Mouse (Mus musculus) heart, postnatal 0 days (tissue): Measurements from ENCODE around the gene Stab2. TPM values are rescaled to one million over a fixed set of nuclear protein-coding genes. Genes with fewer than 3 reads are reported as not detected.

Experiments used
- ATAC-seq: fragments of 200-750 bp; cut with Nextera tagmentation; 2 replicates; pipeline ENCODE4 v1.8.0; 2017; ENCODE audit warnings: low read depth, moderate number of reproducible peaks, moderate library complexity; ENCODE audit not compliant: insufficient read depth
- DNase-seq: peaks from one replicate; pipeline ENCODE4 v3.0.0-alpha.2; 2016; ENCODE audit warnings: low spot score
- H3K27ac ChIP-seq: fragments of 300-500 bp; sonication (generic); 2 replicates; pipeline ENCODE4 v1.5.1; 2014; ENCODE audit warnings: low read depth, mild to moderate bottlenecking
- H3K27me3 ChIP-seq: fragments of 300-500 bp; sonication (generic); 2 replicates; pipeline ENCODE4 v1.6.1; 2014; ENCODE audit warnings: low read length, mixed read lengths; ENCODE audit not compliant: control insufficient read depth, insufficient read depth
- H3K36me3 ChIP-seq: fragments of 300-500 bp; sonication (generic); replicated peaks from 2 replicates; pipeline ENCODE4 v1.6.1; 2014; ENCODE audit warnings: low read length, mixed read lengths; ENCODE audit not compliant: control insufficient read depth, insufficient read depth
- H3K4me1 ChIP-seq: fragments of 300-500 bp; sonication (generic); 2 replicates; pipeline ENCODE4 v1.6.1; 2014; ENCODE audit warnings: antibody characterized with exemption; ENCODE audit not compliant: control insufficient read depth, insufficient read depth
- H3K4me2 ChIP-seq: fragments of 300-500 bp; sonication (generic); 2 replicates; pipeline ENCODE4 v1.6.1; 2014; ENCODE audit warnings: low read depth, mild to moderate bottlenecking, low read length, moderate library complexity
- H3K4me3 ChIP-seq: fragments of 300-500 bp; sonication (generic); 2 replicates; pipeline ENCODE4 v1.5.1; 2014; ENCODE audit warnings: low read depth, low read length
- H3K9ac ChIP-seq: fragments of 300-500 bp; sonication (generic); replicated peaks from 2 replicates; pipeline ENCODE4 v1.6.1; 2014; ENCODE audit warnings: low read depth, low read length, mixed read lengths
- H3K9me3 ChIP-seq: fragments of 300-500 bp; sonication (generic); replicated peaks from 2 replicates; pipeline ENCODE4 v1.6.1; 2016; ENCODE audit warnings: low read length; ENCODE audit not compliant: control insufficient read depth
- CTCF ChIP-seq: IDR thresholded peaks from 2 replicates; pipeline ENCODE4 v1.5.1; 2016; ENCODE audit warnings: antibody characterized with exemption, control low read depth, low read depth
- EP300 ChIP-seq: IDR thresholded peaks from 2 replicates; pipeline ENCODE4 v1.6.1; 2016; ENCODE audit warnings: antibody characterized with exemption, low read depth
- WGBS: fragments of 180-500 bp; shearing (Covaris S2); extraction: QIAGEN DNeasy Blood & Tissue Kit; methylation state at CpG from one replicate; pipeline ENCODE4 v1.1.7; 2014; 5-methylcytosine and 5-hydroxymethylcytosine counted together
- polyA plus RNA-seq: library from polyadenylated mRNA; unstranded; fragments of >200 nt; fragmentation: Nextera tagmentation; extraction: Ambion mirVana; gene quantifications from 2 replicates; pipeline ENCODE4 v1.2.1, GENCODE M21; 2015
- total RNA-seq: library from RNA; depleted of rRNA; stranded (reverse); fragments of >200 nt; gene quantifications from 2 replicates; pipeline ENCODE4 v1.2.3, GENCODE M21; 2014; ENCODE audit warnings: low replicate concordance

Stab2 gene
- total and polyA plus RNA-seq, 2 experiments from 2014 or later: 0.22 to 3.9 TPM

DNA sequence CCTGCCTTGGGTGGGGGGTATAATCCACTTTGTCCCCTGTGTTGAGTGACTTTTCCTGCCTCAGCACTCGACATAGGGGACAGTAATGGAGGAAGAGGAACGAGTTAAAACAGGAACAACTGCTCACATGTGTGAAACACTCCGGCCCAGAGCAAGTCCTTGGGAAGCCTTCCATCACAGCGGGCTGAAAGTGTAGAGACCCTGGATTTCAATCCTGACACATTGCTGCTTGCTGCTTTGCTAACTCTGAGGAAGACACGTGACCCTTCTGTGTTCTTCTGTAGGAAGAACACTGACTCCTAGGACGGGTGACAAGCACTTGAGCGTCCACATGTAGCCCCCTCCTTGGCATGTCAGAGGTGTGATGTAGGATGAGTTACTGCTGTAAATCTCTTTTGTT, 192.7 kb downstream of the Stab2 start:
- Histone ChIP-seq H3K9me3 (no peaks in the 10 kb centered on the region), H3K4me1 (peaks cover 24% of the 10 kb centered on the region), H3K4me2 (no peak overlapping the region), H3K36me3 (peaks cover 18% of the 10 kb centered on the region), H3K27me3 (no peaks in the 10 kb centered on the region), H3K27ac (peak overlapping the region; percentile 95), H3K9ac (no peak overlapping the region), H3K4me3 (no peak overlapping the region)
- 75% methylated on average over 7 of the region's 7 CpGs for WGBS
- TF ChIP-seq EP300 (no peak), CTCF (no peak)
- ATAC-seq (no peak), DNase-seq (no peak)

DNA sequence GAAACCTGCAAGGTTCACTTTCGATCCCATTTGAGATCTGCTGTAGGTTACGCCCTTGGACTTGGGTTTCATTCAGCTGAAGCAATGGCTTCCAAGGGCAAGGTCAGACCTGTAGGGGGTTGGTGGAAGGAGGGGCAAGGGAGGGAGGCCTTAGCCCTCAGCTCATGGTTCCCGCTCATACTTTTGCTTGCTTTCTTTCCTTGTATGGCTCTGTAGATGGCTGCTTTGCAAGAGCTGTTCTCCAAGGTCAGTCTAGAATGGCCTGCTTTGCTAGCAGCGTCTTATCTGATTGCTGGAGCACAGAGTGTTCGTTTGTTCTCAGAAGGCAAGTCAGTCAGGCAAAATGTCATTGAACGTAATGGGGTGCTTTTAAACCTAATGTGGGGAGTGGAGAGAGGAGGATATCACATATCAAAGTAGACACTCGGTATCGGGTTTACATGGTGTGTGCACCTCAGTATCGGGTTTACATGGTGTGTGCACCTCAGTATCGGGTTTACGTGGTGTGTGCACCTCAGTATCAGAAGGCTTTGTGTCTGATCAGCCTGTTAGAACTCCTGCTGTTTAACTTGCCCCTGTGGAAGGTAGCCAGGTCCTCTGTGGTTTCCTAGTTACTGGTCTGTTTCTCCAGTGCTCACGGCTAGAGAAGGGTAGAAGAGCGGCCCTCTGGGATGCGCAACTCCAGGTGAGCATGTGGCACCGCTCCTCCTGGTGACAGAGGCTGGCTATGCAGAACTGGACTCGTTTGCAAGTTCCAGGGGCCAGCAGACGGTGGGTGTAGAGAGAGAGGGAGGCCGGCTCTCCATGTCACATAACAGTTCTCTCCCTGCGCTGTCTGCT, 193.3 kb downstream of the Stab2 start:
- peak; percentile 87 for ATAC-seq
- DNase-seq: peak; percentile 87
- no peak overlapping the region for H3K4me3 ChIP-seq
- H3K36me3 ChIP-seq: peaks cover 16% of the 10 kb centered on the region
- H3K27ac ChIP-seq: peak overlapping the region; percentile 95
- H3K4me2 ChIP-seq: no peak overlapping the region
- H3K4me1 ChIP-seq: peaks cover 21% of the 10 kb centered on the region
- H3K27me3 ChIP-seq: no peaks in the 10 kb centered on the region
- TF ChIP-seq EP300 (peak; percentile 59; the same call in 1 of the 2 replicates), CTCF (no peak)
- H3K9me3 ChIP-seq: no peaks in the 10 kb centered on the region
- 56% methylated on average over 19 of the region's 19 CpGs for WGBS
- H3K9ac ChIP-seq: peak overlapping the region; percentile 32; the same call in 1 of the 2 replicates

DNA sequence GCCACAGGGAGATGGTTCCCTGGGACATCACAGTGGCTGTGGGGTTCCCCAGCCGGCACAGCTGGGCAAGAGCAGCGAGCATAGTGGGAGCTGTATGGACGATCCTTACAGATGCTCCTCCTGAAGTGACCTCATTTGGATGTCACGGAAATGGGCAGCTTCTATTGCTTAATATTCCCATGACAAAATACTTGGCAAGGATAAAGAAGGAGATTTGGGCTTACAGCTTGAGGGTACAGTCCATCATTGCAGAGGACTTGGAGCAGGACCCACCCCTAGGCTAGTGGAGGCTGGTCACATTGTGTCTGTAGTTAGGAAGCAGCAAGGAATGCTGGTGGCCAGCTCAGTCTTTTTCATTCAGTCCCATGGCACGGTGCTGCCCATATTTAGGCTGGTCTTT, 197.2 kb downstream of the Stab2 start:
- peaks cover 27% of the 10 kb centered on the region for H3K4me1 ChIP-seq
- H3K4me3 ChIP-seq: no peak overlapping the region
- TF ChIP-seq EP300: no peak
- no peak for TF ChIP-seq CTCF
- H3K9me3 ChIP-seq: no peaks in the 10 kb centered on the region
- ATAC-seq: no peak
- no peaks in the 10 kb centered on the region for H3K27me3 ChIP-seq
- peaks cover 18% of the 10 kb centered on the region for H3K36me3 ChIP-seq
- no peak overlapping the region for H3K27ac ChIP-seq
- no peak for DNase-seq
- 91% methylated on average over 5 of the region's 5 CpGs for WGBS
- H3K9ac ChIP-seq: no peak overlapping the region
- H3K4me2 ChIP-seq: no peak overlapping the region

DNA sequence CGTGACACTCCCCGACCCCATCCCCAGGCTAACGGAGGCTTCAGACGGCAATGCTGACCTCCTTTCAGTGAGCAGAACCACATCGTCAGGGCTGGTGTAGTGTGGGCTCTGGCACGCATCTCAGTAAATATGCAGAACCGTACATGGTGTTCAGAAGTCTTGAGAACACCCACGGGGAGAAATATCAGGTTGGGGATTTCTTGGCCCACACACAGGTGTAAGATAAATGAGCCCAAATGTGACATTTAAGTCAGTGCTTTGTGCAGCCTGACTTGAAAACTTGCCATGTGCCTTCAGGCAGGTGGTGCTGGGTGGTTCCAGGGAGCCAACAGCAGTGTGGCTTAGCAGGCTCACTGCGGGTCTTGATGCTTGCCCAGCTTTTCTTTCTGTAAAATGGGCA, 197.8 kb downstream of the Stab2 start:
- no peak for ATAC-seq
- Histone ChIP-seq H3K9ac (no peak overlapping the region), H3K27ac (no peak overlapping the region), H3K4me3 (no peak overlapping the region), H3K4me1 (peaks cover 27% of the 10 kb centered on the region), H3K9me3 (no peaks in the 10 kb centered on the region), H3K27me3 (no peaks in the 10 kb centered on the region), H3K36me3 (peaks cover 13% of the 10 kb centered on the region), H3K4me2 (no peak overlapping the region)
- DNase-seq: no peak
- no peak for TF ChIP-seq CTCF
- TF ChIP-seq EP300: no peak
- WGBS: 88% methylated on average over 9 of the region's 9 CpGs

DNA sequence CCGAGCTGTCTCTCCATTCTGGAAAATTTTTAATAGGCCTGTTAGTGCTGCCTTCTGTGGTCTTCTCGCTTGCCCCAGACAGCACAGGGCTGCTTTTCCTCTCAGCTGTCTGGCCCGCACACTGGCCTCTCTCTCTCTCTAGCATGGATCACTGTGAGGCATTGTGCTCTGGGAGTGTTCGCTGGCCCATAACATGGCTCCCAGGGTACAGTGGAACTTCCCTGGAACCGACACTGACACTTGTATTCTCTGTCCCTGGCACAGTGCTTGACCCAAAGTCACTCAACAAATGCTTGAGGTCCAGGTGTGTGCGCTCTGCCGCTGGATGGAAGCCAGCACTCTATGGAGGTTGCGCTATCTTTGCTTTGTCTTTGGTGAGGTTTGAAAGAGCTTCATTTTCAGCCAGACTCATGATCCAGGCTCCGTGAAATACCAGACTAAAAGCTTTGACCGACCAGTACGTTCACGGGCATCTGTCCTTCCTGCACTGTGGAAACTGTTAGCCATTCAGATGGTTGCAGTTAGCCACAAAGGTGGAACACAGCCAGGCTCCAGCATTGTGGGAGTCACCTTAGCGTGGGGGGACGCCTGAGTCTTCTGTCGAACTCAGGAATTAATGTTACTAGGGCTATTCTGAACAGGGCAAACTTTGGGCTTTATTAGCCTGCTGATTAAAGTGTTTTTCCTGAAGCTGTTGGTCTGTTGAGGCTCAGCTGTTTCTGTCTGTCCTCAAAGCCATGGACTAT, 199.6 kb downstream of the Stab2 start:
- H3K4me3 ChIP-seq: no peak overlapping the region
- no peaks in the 10 kb centered on the region for H3K9me3 ChIP-seq
- no peak for DNase-seq
- no peak overlapping the region for H3K9ac ChIP-seq
- H3K27ac ChIP-seq: peak overlapping the region; percentile 56
- H3K36me3 ChIP-seq: peaks cover 10% of the 10 kb centered on the region; the same call in 1 of the 2 replicates
- TF ChIP-seq EP300 (no peak), CTCF (no peak)
- ATAC-seq: no peak; the same call in 1 of the 2 replicates
- H3K27me3 ChIP-seq: no peaks in the 10 kb centered on the region
- WGBS: 65% methylated on average over 15 of the region's 15 CpGs
- H3K4me1 ChIP-seq: peaks cover 18% of the 10 kb centered on the region; the same call in 1 of the 2 replicates
- H3K4me2 ChIP-seq: no peak overlapping the region
